Mouse (Mus musculus) embryonic facial prominence, embryonic 10.5 days (tissue): ENCODE data around the gene Mrps5. TPM values are rescaled to one million over a fixed set of nuclear protein-coding genes. Genes with fewer than 3 reads are reported as not detected.
A peak's percentile ranks its signal among the peaks of the same experiment; 100 is the strongest.

ENCODE experiments used
- DNase-seq: peaks from one replicate; pipeline ENCODE4 v3.0.0-alpha.2; 2017; ENCODE audit warnings: low spot score
- H3K27ac ChIP-seq: fragments of 300-500 bp; sonication (generic); replicated peaks from 2 replicates; pipeline ENCODE4 v1.5.1; 2016; ENCODE audit warnings: mild to moderate bottlenecking
- H3K27me3 ChIP-seq: fragments of 300-500 bp; sonication (generic); replicated peaks from 2 replicates; pipeline ENCODE4 v1.6.1; 2016; ENCODE audit warnings: low read depth, mild to moderate bottlenecking; ENCODE audit not compliant: poor library complexity, severe bottlenecking
- H3K36me3 ChIP-seq: fragments of 300-500 bp; sonication (generic); replicated peaks from 2 replicates; pipeline ENCODE4 v1.6.1; 2016; ENCODE audit warnings: mild to moderate bottlenecking, moderate library complexity
- H3K4me1 ChIP-seq: fragments of 300-500 bp; sonication (generic); 2 replicates; pipeline ENCODE4 v1.6.1; 2016
- H3K4me3 ChIP-seq: fragments of 300-500 bp; sonication (generic); 2 replicates; pipeline ENCODE4 v1.5.1; 2016; ENCODE audit warnings: mild to moderate bottlenecking, moderate library complexity
- H3K9me3 ChIP-seq: fragments of 300-500 bp; sonication (generic); 2 replicates; pipeline ENCODE4 v1.6.1; 2016; ENCODE audit warnings: mild to moderate bottlenecking
- WGBS: fragments of 180-500 bp; shearing (Covaris S2); methylation state at CpG from one replicate; pipeline ENCODE4 v1.1.7; 2016; 5-methylcytosine and 5-hydroxymethylcytosine counted together
- polyA plus RNA-seq: library from polyadenylated mRNA; unstranded; fragments of >200 nt; fragmentation: Nextera tagmentation; extraction: Ambion mirVana; gene quantifications from 2 replicates; pipeline ENCODE4 v1.2.1, GENCODE M21; 2016

The Mrps5 gene
- polyA plus RNA-seq = 171 and 177 TPM in 2 replicates

DNA sequence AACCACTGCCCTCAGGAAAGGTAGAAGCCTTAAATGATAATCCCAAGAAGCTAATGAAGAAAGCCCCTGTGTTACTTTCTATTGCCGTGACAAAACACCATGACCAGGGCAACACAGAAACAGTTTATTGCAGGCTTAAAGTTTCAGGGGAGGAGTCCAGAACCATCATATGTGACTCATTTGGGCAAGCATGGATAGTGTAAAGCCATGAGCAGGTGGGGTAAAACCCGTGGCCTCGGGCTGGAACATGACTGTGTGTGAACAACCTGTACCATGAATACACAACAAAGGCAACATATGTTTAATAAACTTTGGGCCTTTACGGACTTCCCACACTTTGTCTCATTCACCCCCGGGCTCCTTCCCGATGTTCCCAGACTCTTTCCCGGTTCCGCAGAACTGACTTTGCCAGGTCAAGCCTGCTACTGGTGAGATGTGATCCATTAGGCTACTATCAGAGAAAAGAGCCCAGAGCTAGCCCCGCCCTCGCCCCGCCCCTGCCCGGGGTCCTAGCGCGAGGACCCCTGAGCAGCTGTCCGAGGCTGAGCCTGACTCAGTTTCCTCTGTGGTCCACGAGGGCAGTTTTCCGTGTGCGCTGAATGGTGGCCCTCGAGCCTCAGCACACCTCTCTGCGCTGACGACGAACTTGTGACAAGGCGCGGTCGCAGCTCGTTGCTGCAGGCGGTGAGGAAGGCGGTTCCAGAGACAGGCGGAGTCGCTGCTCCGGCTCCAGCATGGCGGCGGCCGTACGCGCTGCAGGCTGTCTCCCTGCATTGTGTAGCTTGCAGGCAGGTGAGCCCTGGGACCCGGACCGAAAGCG lies at the start of gene Mrps5, which contains the start of gene Zfp661:
TSS of gene Mrps5 (plus strand) at position 529 of the 820 bp plus-strand sequence.
TSS of gene Zfp661 (minus strand) at position 401 of the 820 bp plus-strand sequence.
- 5% methylated on average over 39 of the region's 39 CpGs for WGBS
- DNase-seq = peak; percentile 92
- peak within 1 kb of the TSS; percentile 95 for H3K4me3 ChIP-seq
- peaks cover 13% of the 10 kb centered on the region for H3K36me3 ChIP-seq
- H3K9me3 ChIP-seq = no peaks in the 10 kb centered on the region
- peak within 1 kb of the TSS; percentile 99 for H3K27ac ChIP-seq
- H3K27me3 ChIP-seq = no peaks in the 10 kb centered on the region
- H3K4me1 ChIP-seq = peaks cover 44% of the 10 kb centered on the region

DNA sequence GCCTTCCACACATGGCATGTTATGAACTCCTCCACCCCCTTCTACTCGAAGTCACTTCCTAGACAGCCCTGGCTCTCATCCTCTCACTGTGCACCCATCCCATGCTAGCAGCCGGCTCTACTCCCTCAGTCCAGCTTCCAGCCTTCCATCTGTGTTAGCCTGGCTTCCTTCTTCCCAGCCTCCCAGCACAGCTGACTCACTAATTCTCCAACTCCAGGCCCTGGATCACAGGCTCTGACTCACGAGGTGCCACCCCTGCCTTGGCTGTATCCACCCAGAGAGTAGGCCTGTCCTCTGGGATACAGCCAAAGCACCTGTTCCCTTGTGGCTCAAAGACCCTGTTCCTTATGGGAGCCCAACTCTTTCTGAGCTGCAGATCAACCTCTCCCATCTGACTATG lies 49.5 kb upstream of the Mrps5 start:
- WGBS = 72% methylated on average over 3 of the region's 3 CpGs
- H3K4me1 ChIP-seq = peaks cover 15% of the 10 kb centered on the region
- H3K27me3 ChIP-seq = peaks cover 57% of the 10 kb centered on the region
- H3K9me3 ChIP-seq = no peaks in the 10 kb centered on the region
- no peaks in the 10 kb centered on the region for H3K36me3 ChIP-seq
- no peak overlapping the region for H3K27ac ChIP-seq
- no peak overlapping the region for H3K4me3 ChIP-seq
- no peak for DNase-seq

DNA sequence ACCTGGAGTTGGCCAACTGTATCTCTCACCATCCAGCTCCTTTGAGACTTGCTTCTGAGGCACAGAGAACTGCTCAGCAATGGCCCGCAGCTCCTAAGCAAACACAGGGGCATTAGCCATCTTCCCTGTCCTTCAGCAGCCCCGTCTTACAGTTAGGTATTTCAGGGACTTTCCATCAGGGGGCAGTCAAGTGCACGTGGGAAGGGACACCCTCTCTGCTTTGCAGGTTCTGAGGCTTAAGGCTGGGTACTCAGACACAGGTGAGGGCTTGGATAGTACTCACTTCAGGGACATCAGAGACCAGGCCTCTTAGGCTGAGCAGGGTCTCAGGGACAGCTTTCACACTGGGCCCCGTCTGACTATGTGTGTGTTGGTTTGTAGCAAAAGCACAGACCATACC lies 47.5 kb upstream of the Mrps5 start:
- Histone ChIP-seq H3K36me3 (no peaks in the 10 kb centered on the region), H3K4me3 (no peak overlapping the region), H3K9me3 (no peaks in the 10 kb centered on the region), H3K27ac (no peak overlapping the region), H3K4me1 (peaks cover 15% of the 10 kb centered on the region), H3K27me3 (peaks cover 74% of the 10 kb centered on the region)
- WGBS = 23% methylated on average over 4 of the region's 4 CpGs
- DNase-seq = no peak

DNA sequence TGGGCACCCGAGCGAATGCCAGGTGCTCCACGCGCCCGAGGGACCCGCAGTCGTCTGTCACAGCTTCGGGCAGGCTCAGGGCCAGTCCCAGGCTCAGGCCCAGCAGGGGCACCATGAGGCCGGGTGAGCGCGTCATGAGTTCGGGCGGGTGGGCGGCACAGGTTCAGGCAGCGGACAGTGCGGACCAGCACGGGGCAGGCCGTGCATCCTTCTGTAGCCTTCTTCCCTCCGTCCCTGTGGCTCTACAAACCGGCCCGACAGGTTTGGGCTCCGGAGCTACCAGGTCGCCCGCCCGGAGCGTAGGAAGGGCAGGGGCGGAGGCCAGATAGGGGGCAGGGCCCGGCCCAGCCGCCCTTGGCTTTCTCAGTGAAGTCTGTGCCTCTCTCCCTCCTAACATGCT lies 45.8 kb upstream of the Mrps5 start, which contains the start of gene Prom2:
TSS of gene Prom2 (minus strand) at position 283 of the 400 bp plus-strand sequence.
- DNase-seq = peak; percentile 66
- Histone ChIP-seq H3K36me3 (no peaks in the 10 kb centered on the region), H3K27me3 (peaks cover 84% of the 10 kb centered on the region), H3K9me3 (no peaks in the 10 kb centered on the region), H3K27ac (no peak within 1 kb of the TSS; the same call in 1 of the 2 replicates), H3K4me1 (peaks cover 15% of the 10 kb centered on the region), H3K4me3 (peak within 1 kb of the TSS; percentile 48)
- 3% methylated on average over 29 of the region's 29 CpGs for WGBS

DNA sequence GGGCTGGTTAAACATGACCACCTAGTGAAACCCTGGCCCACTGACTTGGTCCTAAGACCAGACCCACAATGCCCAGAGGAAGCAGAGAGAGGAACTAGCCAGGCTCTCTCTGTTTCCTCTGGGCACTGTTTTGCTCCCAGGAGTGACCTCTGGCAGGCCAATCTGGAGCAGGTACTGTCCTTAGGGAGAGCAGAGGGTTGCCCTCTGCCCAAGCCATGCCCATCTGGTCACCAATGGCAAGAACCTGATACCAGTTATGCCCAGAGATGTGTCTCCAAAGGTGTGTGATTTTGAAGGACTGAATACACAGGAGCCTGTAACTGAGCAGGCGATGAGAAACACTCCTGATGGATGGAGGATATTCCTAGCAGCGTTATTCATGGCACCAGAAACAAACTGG lies 45.3 kb upstream of the Mrps5 start:
- DNase-seq = no peak
- no peak overlapping the region for H3K4me3 ChIP-seq
- H3K27ac ChIP-seq = no peak overlapping the region
- no peaks in the 10 kb centered on the region for H3K9me3 ChIP-seq
- H3K36me3 ChIP-seq = no peaks in the 10 kb centered on the region
- H3K4me1 ChIP-seq = peaks cover 15% of the 10 kb centered on the region
- 87% methylated on average over 2 of the region's 2 CpGs for WGBS
- peaks cover 84% of the 10 kb centered on the region for H3K27me3 ChIP-seq

DNA sequence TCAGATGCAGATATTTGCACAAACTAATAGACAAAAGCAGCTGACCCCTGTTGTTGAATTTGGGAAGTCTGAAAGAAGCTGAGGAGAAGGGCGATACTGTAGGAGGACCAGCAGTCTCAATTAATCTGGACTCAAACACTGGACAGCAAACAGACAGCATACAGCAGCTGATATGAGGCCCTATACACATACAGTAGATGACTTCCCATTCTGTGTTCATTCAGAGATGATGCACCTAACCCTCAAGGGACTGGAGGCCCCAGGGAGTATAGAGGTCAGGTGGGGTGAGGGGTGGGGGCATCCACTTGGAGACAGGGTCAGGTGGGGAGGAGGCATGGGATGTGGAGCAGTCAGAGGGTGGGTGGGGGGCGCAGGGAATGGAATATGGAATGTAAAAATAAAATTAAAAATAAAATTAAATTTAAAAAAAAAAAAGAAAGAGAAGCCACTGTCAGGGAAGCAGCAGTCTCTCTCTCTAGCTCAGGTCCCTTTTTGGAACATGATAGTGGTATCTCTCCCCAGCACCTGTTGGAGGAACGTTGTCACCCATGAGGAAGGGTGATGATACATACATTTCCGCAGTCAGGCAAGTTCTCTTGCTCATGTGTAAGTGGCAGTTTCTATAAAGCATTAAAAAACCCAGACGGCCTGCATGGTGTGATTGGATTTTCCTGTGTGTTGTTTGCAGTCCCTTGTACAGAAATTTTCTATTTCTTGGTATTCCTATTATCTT lies 38.5 kb upstream of the Mrps5 start:
- peaks cover 12% of the 10 kb centered on the region for H3K4me1 ChIP-seq
- H3K9me3 ChIP-seq = no peaks in the 10 kb centered on the region
- 82% methylated on average over 5 of the region's 5 CpGs for WGBS

DNA sequence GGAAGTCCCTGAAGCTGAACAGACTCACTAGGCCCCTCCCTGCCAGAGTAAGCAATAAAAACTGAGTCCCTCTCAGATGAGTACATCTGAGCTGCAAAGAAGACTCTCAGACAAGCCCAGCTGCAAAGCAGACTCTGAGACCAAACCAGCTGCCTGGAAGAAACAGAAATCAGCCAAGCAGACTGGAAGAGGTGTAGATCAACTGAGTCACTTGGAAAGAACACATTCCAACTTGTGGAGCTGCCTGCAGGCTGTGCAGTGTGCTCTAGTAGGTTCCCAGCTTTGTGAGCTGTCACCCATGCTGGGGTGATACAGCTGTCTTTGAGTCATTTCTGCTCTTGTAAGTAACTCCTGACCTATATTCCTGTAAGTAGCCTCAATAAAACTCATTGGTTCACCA lies 37.3 kb upstream of the Mrps5 start:
- Histone ChIP-seq H3K27me3 (peaks cover 11% of the 10 kb centered on the region; the same call in 1 of the 2 replicates), H3K27ac (no peak overlapping the region), H3K4me1 (peaks cover 12% of the 10 kb centered on the region), H3K4me3 (no peak overlapping the region), H3K36me3 (no peaks in the 10 kb centered on the region), H3K9me3 (no peaks in the 10 kb centered on the region)
- DNase-seq = no peak

More for the DNA sequence above, 38.5 kb upstream of the Mrps5 start:
- no peak overlapping the region for H3K27ac ChIP-seq
- peaks cover 17% of the 10 kb centered on the region for H3K27me3 ChIP-seq
- H3K4me3 ChIP-seq = no peak overlapping the region
- DNase-seq = no peak
- no peaks in the 10 kb centered on the region for H3K36me3 ChIP-seq

DNA sequence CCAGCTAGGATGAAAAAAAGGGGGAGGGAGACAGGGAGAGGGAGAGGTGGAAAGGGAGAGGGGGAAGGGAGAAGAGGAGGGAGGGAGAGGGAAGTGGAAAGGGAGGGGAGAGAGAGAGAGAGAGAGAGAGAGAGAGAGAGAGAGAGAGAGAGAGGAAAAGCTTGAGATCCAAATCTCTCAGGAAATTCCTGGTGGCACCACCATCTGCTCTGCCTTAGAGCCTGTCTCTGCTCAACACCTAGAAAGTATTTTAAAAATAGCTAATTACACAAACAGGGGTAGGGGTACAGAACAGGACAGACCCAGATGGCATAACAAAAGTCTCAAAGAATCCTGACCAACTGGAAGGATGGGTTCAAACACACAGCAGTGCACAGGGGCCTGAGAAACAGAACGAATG lies 36.6 kb upstream of the Mrps5 start:
- no peak overlapping the region for H3K27ac ChIP-seq
- WGBS = 78% methylated on average over 1 of the region's 1 CpGs
- H3K9me3 ChIP-seq = no peaks in the 10 kb centered on the region
- no peak overlapping the region for H3K4me3 ChIP-seq
- peaks cover 6% of the 10 kb centered on the region; the same call in 1 of the 2 replicates for H3K27me3 ChIP-seq
- H3K4me1 ChIP-seq = peaks cover 12% of the 10 kb centered on the region
- H3K36me3 ChIP-seq = no peaks in the 10 kb centered on the region
- no peak for DNase-seq

DNA sequence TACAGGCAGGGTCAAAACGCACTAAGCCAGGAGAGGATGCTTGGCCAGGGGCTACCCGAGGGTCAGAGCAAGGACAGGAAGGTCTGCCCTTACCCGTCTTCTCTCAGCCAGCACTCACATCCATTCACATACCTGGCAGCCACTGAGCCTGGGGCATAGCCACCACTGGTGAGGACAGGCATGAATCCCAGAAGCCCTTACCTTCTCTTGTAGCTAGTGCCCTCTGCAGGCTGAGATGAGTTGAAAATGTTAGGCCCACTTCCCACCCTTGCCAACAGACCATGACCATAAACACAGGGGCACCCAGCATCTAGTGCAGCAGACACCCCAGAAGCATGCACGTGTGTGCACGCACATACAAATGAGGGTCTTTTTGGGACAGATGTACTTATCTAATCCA lies 35.9 kb upstream of the Mrps5 start:
- H3K27ac ChIP-seq = no peak overlapping the region
- 48% methylated on average over 5 of the region's 5 CpGs for WGBS
- H3K27me3 ChIP-seq = no peaks in the 10 kb centered on the region; the same call in 1 of the 2 replicates
- peaks cover 12% of the 10 kb centered on the region for H3K4me1 ChIP-seq
- no peak for DNase-seq
- no peaks in the 10 kb centered on the region for H3K36me3 ChIP-seq
- H3K4me3 ChIP-seq = no peak overlapping the region
- no peaks in the 10 kb centered on the region for H3K9me3 ChIP-seq

DNA sequence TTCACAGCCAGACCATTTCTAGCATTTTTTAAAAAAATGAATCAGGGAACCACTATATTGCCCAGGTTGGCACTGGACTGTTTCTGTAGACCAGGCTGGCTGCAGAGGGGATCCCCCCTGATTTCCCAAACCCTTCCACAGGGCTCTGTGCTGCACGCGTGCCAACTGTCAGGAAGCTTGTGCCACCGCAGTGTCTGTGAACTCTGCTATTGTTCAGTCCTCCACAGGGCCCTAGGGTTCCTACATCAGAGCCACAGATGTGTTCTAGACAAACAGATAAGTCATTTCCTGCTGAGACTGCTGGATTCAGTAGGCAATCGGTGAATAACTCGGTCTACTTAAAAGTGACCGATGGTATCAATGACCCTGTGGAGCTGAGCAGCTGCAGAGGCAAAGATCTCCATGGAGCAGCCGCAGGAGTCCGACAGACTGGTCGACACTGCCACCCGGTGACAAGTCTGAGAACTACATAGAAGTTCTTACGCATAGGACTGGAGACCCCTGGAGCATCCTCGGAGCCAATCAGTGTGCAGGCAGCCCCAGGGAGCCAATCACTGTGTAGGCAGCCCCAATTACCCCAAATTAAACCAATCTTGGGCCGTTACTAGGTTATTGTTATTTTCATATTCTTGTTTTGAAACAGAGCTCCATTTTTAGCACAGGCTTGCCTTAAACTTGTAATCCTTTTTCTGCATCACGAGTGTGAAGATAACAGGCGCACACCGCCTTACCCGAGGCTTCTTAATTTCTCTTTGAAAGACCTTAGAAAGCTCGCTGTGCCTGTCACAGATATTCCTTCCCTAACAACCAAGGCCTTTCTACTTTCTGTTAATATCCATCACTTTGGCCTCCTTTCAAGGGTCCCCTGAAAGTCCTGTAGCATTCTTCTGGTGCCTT lies 27.7 kb upstream of the Mrps5 start:
- WGBS = 19% methylated on average over 18 of the region's 18 CpGs
- Histone ChIP-seq H3K27ac (peak overlapping the region; percentile 73), H3K27me3 (peaks cover 19% of the 10 kb centered on the region; the same call in 1 of the 2 replicates), H3K9me3 (no peaks in the 10 kb centered on the region), H3K36me3 (no peaks in the 10 kb centered on the region), H3K4me3 (peak overlapping the region; percentile 45), H3K4me1 (peaks cover 9% of the 10 kb centered on the region; the same call in 1 of the 2 replicates)
- peak; percentile 91 for DNase-seq

DNA sequence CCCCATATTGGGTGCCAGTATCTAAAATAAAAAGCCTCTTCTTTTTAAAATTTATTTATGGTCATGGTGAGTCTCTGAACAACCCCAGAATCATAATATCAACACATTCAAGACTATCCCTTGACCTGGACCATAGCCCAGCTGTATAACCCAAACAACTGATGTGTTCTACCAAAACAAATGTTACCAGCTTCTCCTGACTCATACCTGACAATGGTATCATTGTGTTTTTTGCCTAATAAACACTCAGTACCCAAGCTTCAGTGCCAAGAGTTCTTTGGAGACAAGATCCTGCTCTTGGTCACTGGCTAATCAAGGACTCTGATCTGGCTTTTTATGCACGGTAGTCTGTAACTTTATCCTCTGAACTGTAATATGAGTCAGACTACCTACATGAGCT lies 13.7 kb upstream of the Mrps5 start:
- DNase-seq = no peak
- H3K36me3 ChIP-seq = peaks cover 28% of the 10 kb centered on the region
- WGBS = 51% methylated on average over 1 of the region's 1 CpGs
- H3K9me3 ChIP-seq = peaks cover 11% of the 10 kb centered on the region
- no peaks in the 10 kb centered on the region for H3K27me3 ChIP-seq
- H3K4me1 ChIP-seq = no peaks in the 10 kb centered on the region
- H3K27ac ChIP-seq = no peak overlapping the region
- H3K4me3 ChIP-seq = no peak overlapping the region

DNA sequence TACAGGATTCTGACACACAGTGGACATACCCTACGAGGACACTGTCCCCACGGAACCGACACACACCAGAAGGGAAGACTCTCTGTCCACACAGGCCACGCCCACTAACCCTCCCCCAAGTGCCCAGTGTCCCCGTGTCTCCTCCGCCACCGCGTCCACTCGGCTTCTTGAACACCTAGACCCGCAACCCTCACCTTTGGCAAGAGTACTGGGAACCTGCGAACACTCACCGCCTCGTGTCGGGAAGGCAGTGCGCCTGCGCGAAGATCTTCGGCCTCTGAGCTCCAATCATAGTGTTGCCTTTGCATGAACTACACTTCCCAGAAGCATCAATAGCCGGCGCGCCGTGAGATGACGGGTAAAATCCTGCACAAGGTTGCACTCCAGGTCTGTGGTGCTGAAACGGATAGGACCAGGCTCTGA lies 2.6 kb upstream of the Mrps5 start:
- H3K27ac ChIP-seq = peak overlapping the region; percentile 72
- no peaks in the 10 kb centered on the region for H3K9me3 ChIP-seq
- WGBS = under 1% methylated on average over 24 of the region's 24 CpGs
- H3K36me3 ChIP-seq = 0 out of 2 replicates have a peak, but pooled peaks cover 6% of the 10 kb centered on the region
- H3K27me3 ChIP-seq = no peaks in the 10 kb centered on the region
- H3K4me3 ChIP-seq = peak overlapping the region; percentile 77
- H3K4me1 ChIP-seq = peaks cover 35% of the 10 kb centered on the region
- DNase-seq = peak; percentile 94
